Mouse (Mus musculus): ENCODE results near the gene Ccnb1.
"Not testable (repeated sequence)": the region's sequence is repeated elsewhere in the genome, so short reads cannot be mapped to it uniquely, and the experiment has no call there.

Ccnb1 gene

DNA sequence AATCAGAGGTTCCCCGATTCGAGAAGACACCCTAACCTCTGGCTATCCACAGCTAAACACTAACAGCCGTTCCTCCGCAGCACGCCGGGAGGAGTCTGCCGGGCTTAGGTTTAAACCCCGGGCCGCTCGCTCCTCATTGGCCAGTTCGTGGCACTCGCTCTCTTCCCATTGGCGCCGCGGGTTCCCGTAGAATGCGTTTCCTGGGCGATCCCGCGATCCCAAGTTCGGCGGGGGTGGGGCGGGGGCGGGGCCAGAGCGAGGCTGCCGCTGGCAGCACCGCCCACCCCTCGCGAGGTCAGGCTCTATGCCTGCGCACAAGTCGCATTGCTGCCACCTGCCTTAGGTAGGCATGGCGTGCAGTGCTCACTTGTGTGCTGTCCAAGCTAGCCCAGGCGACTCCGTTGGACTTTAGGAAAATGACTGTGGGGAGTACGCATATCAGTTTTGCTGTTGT lies at the start of gene Ccnb1:
TSS of gene Ccnb1 (minus strand) at position 157 of the 454 bp plus-strand sequence.
- peak; percentile 95 for DNase-seq (ENCODE audit: low read depth, low spot score)

DNA sequence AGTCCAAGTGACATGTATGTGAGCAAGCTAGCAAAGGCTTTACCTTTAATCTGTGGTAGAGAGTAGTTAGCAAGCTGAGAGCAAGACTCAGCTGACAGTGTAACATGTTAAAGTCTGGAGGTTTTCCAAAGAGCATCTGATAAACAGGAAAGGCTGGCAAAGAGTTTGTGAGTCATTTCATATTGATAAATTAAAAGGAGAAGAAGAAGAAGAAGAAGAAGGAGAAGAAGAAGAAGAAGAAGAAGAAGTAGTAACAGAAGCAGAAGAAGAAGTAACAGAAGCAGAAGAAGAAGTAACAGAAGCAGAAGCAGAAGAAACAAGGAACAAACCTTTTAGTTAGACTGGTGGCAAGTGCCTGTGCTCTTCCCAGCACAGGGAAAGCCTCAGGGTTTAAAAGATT lies 48.4 kb upstream of the Ccnb1 start:
- DNase-seq (ENCODE audit: low read depth, low spot score), result no peak

GRCm38 (mm10) chr13:100833640-100834002 lies 47.3 kb upstream of the Ccnb1 start:
- DNase-seq (ENCODE audit: low read depth, low spot score), result no peak

DNA sequence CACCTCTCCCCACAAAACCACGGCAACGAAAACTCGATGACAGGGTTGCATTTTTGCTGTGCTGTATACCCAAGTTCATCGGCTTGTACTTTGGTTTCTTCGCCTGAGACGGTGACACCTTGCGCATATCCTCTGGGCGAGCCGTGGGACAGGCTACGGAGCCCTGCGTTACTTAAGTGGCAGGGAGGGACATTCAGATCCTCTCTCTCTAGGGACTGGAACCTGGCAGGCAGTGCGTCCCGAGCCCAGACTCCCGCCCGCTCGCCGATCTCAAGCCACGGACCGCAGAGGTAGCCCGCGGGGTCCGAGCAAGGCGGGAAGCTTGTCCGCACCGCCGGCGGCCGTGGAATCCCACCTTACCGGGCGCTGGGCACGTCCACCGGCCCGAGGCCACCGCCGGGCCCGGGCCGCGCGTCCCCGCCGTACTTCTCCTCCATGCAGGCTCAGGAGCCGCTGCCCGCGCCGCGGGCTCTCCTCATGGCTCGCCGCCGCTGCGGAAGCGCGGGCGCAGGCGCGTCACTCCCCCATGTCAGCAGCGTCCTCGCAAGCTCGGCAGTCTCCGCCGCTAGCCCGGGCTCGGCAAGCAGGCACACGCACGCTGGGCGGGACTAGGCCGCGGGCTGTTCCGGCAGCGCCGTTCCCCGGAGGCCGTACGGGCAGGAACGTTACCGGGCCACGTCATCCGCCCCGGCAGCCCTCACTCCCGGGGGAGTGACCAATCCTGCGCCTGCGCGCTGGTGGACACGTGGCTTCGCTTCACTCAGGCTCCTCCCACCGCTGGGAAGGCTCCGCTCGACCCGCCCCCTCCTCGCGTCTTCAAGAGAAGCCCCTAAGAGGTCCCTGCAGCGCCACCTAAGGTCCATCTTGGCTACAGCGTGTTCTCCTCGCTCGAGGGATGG lies 46.6 kb upstream of the Ccnb1 start, which contains the start of gene Slc30a5:
TSS of gene Slc30a5 (minus strand) at position 687 of the 899 bp plus-strand sequence.
- DNase-seq (ENCODE audit: low read depth, low spot score), result peak; percentile 100

DNA sequence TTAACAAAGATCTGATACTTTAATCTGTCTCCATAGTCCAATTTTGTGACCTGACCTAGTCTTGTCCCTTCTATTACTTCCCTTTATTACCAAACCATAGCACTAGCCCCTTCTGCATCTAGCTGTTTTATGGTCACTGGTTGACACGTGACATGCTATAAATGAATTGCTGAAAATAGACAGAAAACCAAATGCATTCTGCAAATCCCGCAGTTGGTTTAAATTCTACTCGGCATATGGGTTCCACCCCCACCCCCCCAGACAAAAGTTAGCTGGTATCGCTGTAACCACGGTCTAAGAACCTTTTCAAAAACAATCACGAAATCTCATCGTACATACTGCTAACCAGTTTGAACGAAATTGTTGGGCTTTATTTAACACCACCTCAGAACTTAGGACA lies 45.8 kb upstream of the Ccnb1 start:
- DNase-seq (ENCODE audit: low read depth, low spot score), result peak; percentile 37

DNA sequence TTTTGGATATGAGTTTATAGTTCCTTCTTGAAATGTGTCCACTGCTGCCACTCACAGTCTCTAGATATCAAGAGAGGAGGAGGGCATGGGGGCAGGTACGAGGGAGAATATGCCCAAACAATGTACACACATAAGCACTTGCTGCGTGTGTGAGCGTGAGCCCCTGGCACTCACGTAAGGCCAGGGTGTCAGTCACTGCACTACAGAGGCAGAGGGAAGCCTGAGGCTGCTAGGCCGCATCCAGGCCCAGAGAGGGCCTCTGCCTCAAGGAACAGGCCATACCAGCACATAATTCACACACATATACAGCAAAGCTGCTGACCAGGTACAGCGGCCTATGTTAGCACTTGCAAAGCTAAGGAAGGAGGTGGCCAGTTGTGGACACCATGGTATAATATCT lies 44.8 kb upstream of the Ccnb1 start:
- no peak for DNase-seq (ENCODE audit: low read depth, low spot score)

DNA sequence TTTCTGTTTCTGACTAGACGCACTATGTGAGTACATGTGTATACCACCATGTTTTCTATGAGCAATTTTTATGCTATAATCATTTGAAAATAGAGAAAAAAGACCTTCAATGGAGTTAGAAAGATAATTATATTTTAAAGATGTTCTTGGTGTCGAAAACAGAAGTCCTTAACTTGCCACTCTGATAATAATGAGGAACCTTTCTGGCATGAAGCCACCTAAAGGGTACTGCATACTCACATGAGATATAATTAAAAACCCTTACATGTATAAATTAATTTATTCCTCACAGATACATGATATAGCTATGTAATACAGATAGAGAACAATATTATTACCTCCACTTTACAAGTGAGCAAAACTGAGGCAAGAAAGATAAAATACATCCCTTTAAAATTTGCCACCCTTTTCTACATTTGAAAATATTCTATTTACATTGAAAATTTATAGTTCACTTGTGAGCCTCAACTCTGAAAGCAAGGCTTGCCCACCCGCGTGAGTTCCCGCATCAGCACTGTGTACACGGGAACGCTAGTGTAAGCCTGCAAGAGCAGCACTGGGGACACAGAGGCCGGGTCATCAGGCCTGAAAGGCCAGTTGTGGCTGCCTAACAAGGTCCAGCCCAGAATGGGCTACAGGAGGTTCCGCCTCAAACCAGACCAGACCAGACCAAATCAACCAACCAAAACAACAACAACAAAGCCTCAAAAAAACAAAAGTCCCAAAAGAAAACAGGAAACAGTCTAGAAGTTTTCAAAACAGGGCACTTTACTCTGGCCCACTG lies 39.4 kb upstream of the Ccnb1 start:
- DNase-seq (ENCODE audit: low read depth, low spot score), result no peak

GRCm38 (mm10) chr13:100824916-100825315 lies 38.5 kb upstream of the Ccnb1 start:
- no peak for DNase-seq (ENCODE audit: low read depth, low spot score)

GRCm38 (mm10) chr13:100824306-100824705 lies 37.9 kb upstream of the Ccnb1 start:
- no peak for DNase-seq (ENCODE audit: low read depth, low spot score)

DNA sequence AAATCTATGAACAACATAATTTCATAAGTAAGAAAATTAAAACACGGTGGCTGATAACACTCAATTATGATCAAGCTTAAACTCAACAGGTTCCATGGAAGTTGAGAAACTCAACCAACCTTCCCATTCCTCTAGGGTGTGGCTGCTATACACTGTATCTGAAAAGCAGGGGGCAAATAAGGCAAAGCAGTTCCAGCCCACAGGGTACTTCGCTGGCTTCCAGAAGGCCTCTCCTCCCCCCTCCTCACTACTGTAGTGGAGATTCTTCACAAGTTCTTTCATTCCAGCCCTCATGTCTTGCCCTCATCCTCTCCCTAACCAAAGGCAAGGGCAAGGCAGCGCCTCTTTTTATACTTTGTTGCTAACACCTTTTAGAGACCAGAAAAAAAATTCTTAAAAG lies 37.5 kb upstream of the Ccnb1 start:
- no peak for DNase-seq (ENCODE audit: low read depth, low spot score)

GRCm38 (mm10) chr13:100814451-100814850 lies 28.1 kb upstream of the Ccnb1 start:
- DNase-seq (ENCODE audit: low read depth, low spot score), result no peak

DNA sequence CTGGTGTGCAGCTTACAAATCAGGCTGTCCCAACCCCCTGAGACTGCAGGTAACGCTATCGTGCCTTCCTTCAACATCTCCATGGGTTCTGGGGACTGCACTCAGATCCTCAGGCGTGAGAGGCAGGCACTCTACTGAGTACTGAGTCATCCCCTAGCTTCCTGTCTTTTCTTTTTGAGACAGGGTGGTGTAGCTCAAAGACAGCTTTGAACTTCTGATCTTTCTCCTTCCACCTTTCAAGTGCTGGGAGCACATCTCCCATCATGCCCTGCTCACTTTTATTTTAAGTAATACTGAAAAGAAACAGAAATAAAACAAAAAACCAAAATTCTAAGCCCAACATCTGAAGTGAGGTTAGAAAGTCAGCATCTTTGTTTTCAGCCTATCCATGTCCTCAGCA lies 19.4 kb upstream of the Ccnb1 start:
- peak; percentile 8 for DNase-seq (ENCODE audit: low read depth, low spot score)

DNA sequence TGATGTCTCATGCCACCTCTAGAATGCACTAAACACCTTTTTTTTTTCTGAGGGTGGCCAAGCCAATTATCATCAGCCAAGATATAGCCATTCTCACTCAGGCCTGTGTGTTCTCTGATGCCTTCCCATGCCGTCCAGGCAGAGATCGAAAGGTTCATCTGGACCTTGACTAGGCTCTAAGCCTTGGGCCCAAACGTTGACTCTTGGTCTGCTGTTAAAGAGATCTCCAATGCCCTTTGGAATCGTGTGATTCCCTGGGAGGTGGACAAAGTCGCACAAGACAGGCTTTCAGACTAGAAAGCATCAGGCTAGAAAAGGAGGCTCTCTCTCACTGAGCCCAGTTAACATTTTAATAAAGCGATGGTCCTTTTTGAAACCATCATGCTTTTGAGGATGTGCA lies 10.8 kb upstream of the Ccnb1 start:
- DNase-seq (ENCODE audit: low read depth, low spot score), result no peak

DNA sequence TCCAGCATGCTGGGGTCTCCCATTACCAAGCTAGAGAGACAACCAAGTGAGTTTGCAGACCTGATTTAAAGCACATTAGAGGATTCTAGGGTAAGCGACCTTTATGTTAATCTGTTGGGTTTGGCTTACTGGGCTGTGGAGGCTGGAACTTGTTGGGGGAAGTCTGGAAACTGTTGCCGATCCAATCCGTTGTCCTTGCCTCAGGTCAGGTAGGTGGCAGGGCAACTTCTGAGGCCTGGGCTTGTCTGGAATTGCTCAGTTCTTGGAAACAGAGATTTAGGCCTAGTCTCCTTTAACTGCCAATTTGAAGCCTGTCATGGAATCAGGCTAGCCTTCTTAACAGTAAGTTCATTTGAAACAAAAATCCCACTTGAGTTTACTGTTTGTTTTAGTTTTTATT lies 2.7 kb upstream of the Ccnb1 start:
- no peak for DNase-seq (ENCODE audit: low read depth, low spot score)

- DNase-seq (ENCODE audit: low read depth, low spot score), result not testable (repeated sequence)
These were observed 1.7 kb upstream of the Ccnb1 start for GRCm38 (mm10) chr13:100788057-100788456.

DNA sequence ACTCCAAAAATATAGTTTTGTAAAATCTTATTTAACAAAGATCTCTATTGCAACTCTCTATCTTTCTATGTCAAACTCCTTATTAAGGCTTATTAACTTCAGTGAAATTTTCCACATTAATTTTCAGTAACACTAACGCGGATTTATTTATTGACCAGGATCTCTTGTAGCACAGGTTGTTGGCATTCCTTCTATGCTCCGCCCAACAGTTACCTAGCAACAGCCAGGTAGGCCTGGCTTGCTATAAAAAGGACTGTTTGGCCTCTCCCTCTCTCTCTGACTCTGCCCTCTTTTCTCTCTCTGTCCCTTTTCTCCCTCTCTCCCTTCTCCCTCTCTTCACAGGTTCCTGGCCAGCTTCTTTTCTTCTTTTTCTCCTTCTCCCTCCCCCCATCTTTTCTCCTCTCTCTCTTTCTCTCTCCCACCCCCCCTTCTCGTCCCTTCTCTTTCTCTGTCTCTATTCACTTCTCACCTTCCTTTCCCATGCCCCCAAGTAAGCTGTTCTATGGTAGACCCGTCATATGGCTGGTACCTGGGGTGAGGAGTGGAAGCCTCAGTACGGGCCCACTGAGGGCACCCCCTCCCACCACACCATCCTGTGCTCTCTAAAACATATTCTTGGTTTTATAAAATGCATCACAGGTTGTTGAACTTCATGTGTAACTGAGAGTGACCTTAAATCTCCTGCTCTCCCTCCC lies 1.1 kb upstream of the Ccnb1 start:
- DNase-seq (ENCODE audit: low read depth, low spot score), result no peak

- peak; percentile 42 for DNase-seq (ENCODE audit: low read depth, low spot score)
These were observed 460 bp downstream of the Ccnb1 start for GRCm38 (mm10) chr13:100785806-100786413.

GRCm38 (mm10) chr13:100777491-100777890 lies 8.9 kb downstream of the Ccnb1 start:
- no peak for DNase-seq (ENCODE audit: low read depth, low spot score)

DNA sequence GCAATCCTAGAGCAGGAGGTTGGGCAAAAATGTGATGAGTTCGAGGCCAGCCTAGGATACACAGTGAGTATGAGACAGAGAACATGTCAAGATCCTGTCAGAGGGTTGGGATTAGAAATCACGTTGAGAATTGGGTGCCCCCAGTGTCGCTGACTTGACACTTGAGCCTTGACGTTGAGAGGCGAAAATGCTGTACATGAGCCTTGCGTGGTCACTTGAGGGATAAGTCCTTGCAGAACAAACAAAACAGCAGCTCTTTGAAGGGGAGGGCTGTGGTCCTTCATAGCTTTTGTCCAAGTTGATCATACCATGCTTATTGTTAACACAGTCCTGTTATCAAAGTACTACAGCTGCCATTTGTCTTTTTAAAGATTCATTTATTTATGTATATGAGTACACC lies 9.7 kb downstream of the Ccnb1 start:
- no peak for DNase-seq (ENCODE audit: low read depth, low spot score)

DNA sequence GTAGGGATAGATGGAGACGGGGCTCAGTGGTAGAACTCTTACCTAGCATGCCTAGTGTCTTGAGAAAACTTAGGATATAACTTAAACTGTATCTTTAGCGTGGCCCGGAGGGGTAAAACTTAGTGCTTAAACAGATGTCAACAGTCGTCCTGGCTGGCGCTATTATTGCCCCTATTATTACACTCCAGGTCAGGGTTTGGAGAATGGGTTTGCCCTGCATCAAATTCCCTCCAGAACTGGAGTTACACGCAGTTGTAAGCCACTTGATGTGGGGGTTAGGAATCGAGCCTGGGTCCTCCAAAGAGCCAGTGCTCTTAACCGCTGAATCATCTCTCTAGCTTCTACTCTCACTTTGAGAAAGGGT lies 10.3 kb downstream of the Ccnb1 start:
- DNase-seq (ENCODE audit: low read depth, low spot score), result no peak

- DNase-seq (ENCODE audit: low read depth, low spot score), result peak; percentile 93
These were observed 10.9 kb downstream of the Ccnb1 start, which contains the start of gene Cenph for GRCm38 (mm10) chr13:100775252-100776055. Gene Cenph, minus strand, starts transcription at chr13:100775899.

Measured in CD4-positive, CD25-positive, alpha-beta regulatory T cell, adult 2 months (primary cell).